Mouse (Mus musculus) bone marrow, adult 2 months (tissue): ENCODE measurements around the gene Umad1. TPM values are rescaled to one million over a fixed set of nuclear protein-coding genes. Genes with fewer than 3 reads are reported as not detected.

Experiments used
- H3K27ac ChIP-seq: fragments of 200-500 bp; 2 replicates; pipeline ENCODE4 v1.5.1; 2012; ENCODE audit warnings: low read depth, mild to moderate bottlenecking, control low read depth, inconsistent platforms, low read length; ENCODE audit not compliant: control insufficient read depth, poor library complexity, insufficient read depth
- H3K4me1 ChIP-seq: fragments of 200-500 bp; 2 replicates; pipeline ENCODE4 v1.6.1; 2011; ENCODE audit warnings: low read length; ENCODE audit not compliant: control insufficient read depth, insufficient read depth
- H3K4me3 ChIP-seq: fragments of 200-500 bp; replicated peaks from 2 replicates; pipeline ENCODE3; 2011; ENCODE audit warnings: mild to moderate bottlenecking, low read depth, low read length, control low read depth; ENCODE audit not compliant: control insufficient read depth
- CTCF ChIP-seq: fragments of 200-500 bp; IDR thresholded peaks from 2 replicates; pipeline ENCODE4 v1.5.1; 2011; ENCODE audit warnings: low read length, control low read depth; ENCODE audit not compliant: control insufficient read depth, insufficient read depth
- POLR2A ChIP-seq: fragments of 200-500 bp; IDR thresholded peaks from 2 replicates; pipeline ENCODE4 v1.6.1; 2011; ENCODE audit warnings: low read depth, mild to moderate bottlenecking, control low read depth, low read length, borderline replicate concordance; ENCODE audit not compliant: control insufficient read depth
- WGBS: fragments of 180-500 bp; shearing (Covaris S2); methylation state at CpG from one replicate; pipeline ENCODE4 v1.1.7; 2018; 5-methylcytosine and 5-hydroxymethylcytosine counted together
- polyA plus RNA-seq: library from polyadenylated mRNA; stranded (reverse); fragments of >200 nt; gene quantifications from 2 replicates; pipeline ENCODE4 v1.2.4, GENCODE M21; 2011; ENCODE audit warnings: low replicate concordance; ENCODE audit not compliant: missing spikeins, insufficient read depth, insufficient read length

The Umad1 gene
- polyA plus RNA-seq, 1 experiment, result 8.5 TPM

- TF ChIP-seq POLR2A, result no peak
- peak; percentile 42; the same call in 1 of the 2 replicates for TF ChIP-seq CTCF
- Histone ChIP-seq H3K4me3 (no peak overlapping the region), H3K27ac (no peak overlapping the region), H3K4me1 (no peaks in the 10 kb centered on the region; the same call in 1 of the 2 replicates)
- 38% methylated on average over 6 of the region's 6 CpGs for WGBS
These were observed 15.4 kb downstream of the Umad1 start for GRCm38 (mm10) chr6:8274387-8275054.

GRCm38 (mm10) chr6:8275098-8275497 is 16.0 kb downstream of the Umad1 start:
- Histone ChIP-seq H3K27ac (no peak overlapping the region), H3K4me1 (no peaks in the 10 kb centered on the region; the same call in 1 of the 2 replicates), H3K4me3 (no peak overlapping the region)
- TF ChIP-seq POLR2A (no peak), CTCF (no peak)
- WGBS, result 24% methylated on average over 1 of the region's 1 CpGs

GRCm38 (mm10) chr6:8276431-8276830 is 17.3 kb downstream of the Umad1 start:
- TF ChIP-seq CTCF (no peak), POLR2A (no peak)
- no peak overlapping the region for H3K27ac ChIP-seq
- WGBS, result 72% methylated on average over 4 of the region's 4 CpGs

GRCm38 (mm10) chr6:8278426-8279002 is 19.4 kb downstream of the Umad1 start:
- TF ChIP-seq CTCF, result peak; percentile 18; the same call in 1 of the 2 replicates
- no peak for TF ChIP-seq POLR2A
- 78% methylated on average over 5 of the region's 5 CpGs for WGBS
- Histone ChIP-seq H3K4me1 (no peaks in the 10 kb centered on the region; the same call in 1 of the 2 replicates), H3K4me3 (no peak overlapping the region), H3K27ac (no peak overlapping the region)

More at GRCm38 (mm10) chr6:8276431-8276830, 17.3 kb downstream of the Umad1 start:
- H3K4me3 ChIP-seq, result no peak overlapping the region
- H3K4me1 ChIP-seq, result no peaks in the 10 kb centered on the region; the same call in 1 of the 2 replicates

- Histone ChIP-seq H3K4me1 (no peaks in the 10 kb centered on the region; the same call in 1 of the 2 replicates), H3K4me3 (no peak overlapping the region), H3K27ac (no peak overlapping the region)
- WGBS, result 42% methylated on average over 4 of the region's 4 CpGs
- TF ChIP-seq POLR2A (no peak), CTCF (no peak)
These were observed 24.2 kb downstream of the Umad1 start for GRCm38 (mm10) chr6:8283255-8283654.

- Histone ChIP-seq H3K27ac (no peak overlapping the region), H3K4me3 (no peak overlapping the region), H3K4me1 (peaks cover 2% of the 10 kb centered on the region; the same call in 1 of the 2 replicates)
- 25% methylated on average over 3 of the region's 3 CpGs for WGBS
- TF ChIP-seq CTCF (no peak), POLR2A (no peak)
These were observed 26.4 kb downstream of the Umad1 start for GRCm38 (mm10) chr6:8285401-8285960.

GRCm38 (mm10) chr6:8286146-8286545 is 27.1 kb downstream of the Umad1 start:
- 69% methylated on average over 3 of the region's 3 CpGs for WGBS
- Histone ChIP-seq H3K27ac (no peak overlapping the region), H3K4me3 (no peak overlapping the region), H3K4me1 (peaks cover 2% of the 10 kb centered on the region; the same call in 1 of the 2 replicates)
- TF ChIP-seq CTCF (no peak), POLR2A (no peak)
